Mouse (Mus musculus) embryonic fibroblast, embryonic 13.5 days (primary cell): ENCODE results near the gene Twsg1.

Experiments
- CTCF ChIP-seq: IDR thresholded peaks from 2 replicates; pipeline ENCODE4 v1.5.1; 2011; ENCODE audit warnings: mild to moderate bottlenecking, control low read depth, low read length, moderate library complexity, borderline replicate concordance; ENCODE audit not compliant: insufficient read depth
- POLR2A ChIP-seq: IDR thresholded peaks from 2 replicates; pipeline ENCODE4 v1.6.1; 2011; ENCODE audit warnings: low read depth, mild to moderate bottlenecking, control low read depth, low read length, moderate library complexity

DNA sequence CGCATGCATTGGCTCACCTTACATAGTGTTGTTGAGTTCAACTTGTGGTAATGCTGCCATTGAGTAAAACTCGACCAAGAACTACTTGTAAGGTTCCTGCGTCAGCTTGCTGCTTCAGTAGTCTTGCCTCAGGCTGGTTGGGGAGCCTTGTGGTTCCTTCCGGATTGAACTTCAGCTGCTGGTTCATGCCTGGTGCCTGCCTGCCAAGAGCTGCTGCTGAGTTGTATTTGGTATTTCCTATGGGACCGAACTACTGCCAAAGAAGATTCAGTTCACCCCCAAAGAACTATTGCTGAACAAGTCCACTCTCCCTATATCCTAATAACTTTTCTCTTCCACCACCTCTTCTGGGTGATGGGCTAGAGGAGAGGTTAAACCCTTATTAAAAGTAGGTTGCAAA, 61.5 kb downstream of the Twsg1 start:
- TF ChIP-seq CTCF (no peak), POLR2A (no peak)
